Mouse (Mus musculus) CH12.LX (cell line): ENCODE measurements around the gene Gm13694. TPM values are rescaled to one million over a fixed set of nuclear protein-coding genes. Genes with fewer than 3 reads are reported as not detected.
A peak's percentile ranks its signal among the peaks of the same experiment; 100 is the strongest.
"Not testable (repeated sequence)": the region's sequence is repeated elsewhere in the genome, so short reads cannot be mapped to it uniquely, and the experiment has no call there.

Experiments
- DNase-seq: peaks from one replicate; pipeline ENCODE4 v3.0.0-alpha.2; 2013; ENCODE audit errors: extremely low read depth
- H3K27ac ChIP-seq: 2 replicates; pipeline ENCODE4 v1.5.1; 2012; ENCODE audit warnings: low read depth, mild to moderate bottlenecking, control low read depth, moderate library complexity; ENCODE audit not compliant: insufficient read depth
- H3K27me3 ChIP-seq: replicated peaks from 2 replicates; pipeline ENCODE3; 2012; ENCODE audit warnings: inconsistent platforms
- H3K36me3 ChIP-seq, 2 experiments: replicated peaks in 1 of 2; 2 replicates each; pipeline versions ENCODE3 to v1.6.1; 2012; ENCODE audit warnings: inconsistent platforms in 1 of 2, low read length in 1 of 2, mild to moderate bottlenecking in 1 of 2, mixed read lengths in 1 of 2, moderate library complexity in 1 of 2; ENCODE audit not compliant: control insufficient read depth in 1 of 2, insufficient read depth in 1 of 2
- H3K4me1 ChIP-seq, 2 experiments: 2 replicates each; pipeline ENCODE4 v1.6.1; 2012; ENCODE audit warnings: inconsistent platforms in 1 of 2, moderate library complexity in 1 of 2; ENCODE audit not compliant: insufficient read depth in 2 of 2, control insufficient read depth in 1 of 2
- H3K4me2 ChIP-seq: 2 replicates; pipeline ENCODE4 v1.6.1; 2012; ENCODE audit warnings: low read depth, mild to moderate bottlenecking, control low read depth; ENCODE audit not compliant: poor library complexity, insufficient read depth, severe bottlenecking
- H3K4me3 ChIP-seq, 3 experiments: fragments of 150-350 bp in 1 of 3; sonication (generic) in 1 of 3; replicated peaks in 1 of 3; 2 replicates each; pipeline versions ENCODE3 to v1.5.1; 2011 to 2012; ENCODE audit warnings: low read depth in 2 of 3, low read length in 2 of 3, mild to moderate bottlenecking in 2 of 3, moderate library complexity in 2 of 3, control low read depth in 1 of 3, improper control_type of control experiment in 1 of 3, inconsistent platforms in 1 of 3, mixed read lengths in 1 of 3; ENCODE audit not compliant: poor library complexity in 1 of 3
- H3K79me2 ChIP-seq: replicated peaks from 2 replicates; pipeline ENCODE4 v1.6.1; 2012; ENCODE audit warnings: mild to moderate bottlenecking, moderate library complexity; ENCODE audit not compliant: control insufficient read depth, poor library complexity, insufficient read depth, severe bottlenecking; ENCODE audit errors: extremely low read depth
- H3K9ac ChIP-seq: 2 replicates; pipeline ENCODE4 v1.6.1; 2012; ENCODE audit warnings: low read depth, mild to moderate bottlenecking, control low read depth, moderate library complexity; ENCODE audit not compliant: insufficient read depth
- H3K9me3 ChIP-seq: replicated peaks from 2 replicates; pipeline ENCODE3; 2012; ENCODE audit warnings: low read length, inconsistent platforms, mixed read lengths
- CHD1 ChIP-seq: IDR thresholded peaks from 2 replicates; pipeline ENCODE4 v1.6.1; 2012; ENCODE audit warnings: low read depth, low read length, improper control_type of control experiment, inconsistent platforms
- CTCF ChIP-seq, 2 experiments: IDR thresholded peaks in 1 of 2; conservative IDR thresholded peaks in 1 of 2; 2 replicates each; pipeline ENCODE4 v1.5.1; 2011 to 2012; ENCODE audit warnings: low read depth in 2 of 2, low read length in 2 of 2, improper control_type of control experiment in 1 of 2, inconsistent platforms in 1 of 2, mild to moderate bottlenecking in 1 of 2, moderate library complexity in 1 of 2
- EP300 ChIP-seq: IDR thresholded peaks from 2 replicates; pipeline ENCODE4 v1.6.1; 2011; ENCODE audit warnings: low read length, improper control_type of control experiment
- ETS1 ChIP-seq: conservative IDR thresholded peaks from 2 replicates; pipeline ENCODE4 v1.6.1; 2012; ENCODE audit warnings: low read depth, mild to moderate bottlenecking, inconsistent platforms, low read length, improper control_type of control experiment, moderate library complexity
- IRF4 ChIP-seq: IDR thresholded peaks from 2 replicates; pipeline ENCODE4 v1.6.1; 2014; ENCODE audit warnings: low read depth, mild to moderate bottlenecking, inconsistent platforms, low read length, improper control_type of control experiment
- JUND ChIP-seq: conservative IDR thresholded peaks from 2 replicates; pipeline ENCODE4 v1.6.1; 2011; ENCODE audit warnings: low read depth, low read length, improper control_type of control experiment
- KAT2A ChIP-seq: IDR thresholded peaks from 2 replicates; pipeline ENCODE4 v1.6.1; 2012; ENCODE audit warnings: low read length, improper control_type of control experiment, inconsistent platforms; ENCODE audit not compliant: insufficient replicate concordance
- MAX ChIP-seq: IDR thresholded peaks from 2 replicates; pipeline ENCODE4 v1.6.1; 2011; ENCODE audit warnings: low read length, improper control_type of control experiment
- MAZ ChIP-seq: IDR thresholded peaks from 2 replicates; pipeline ENCODE4 v1.6.1; 2012; ENCODE audit warnings: low read depth, mild to moderate bottlenecking, inconsistent platforms, low read length, improper control_type of control experiment, moderate library complexity
- MXI1 ChIP-seq: IDR thresholded peaks from 2 replicates; pipeline ENCODE4 v1.6.1; 2011; ENCODE audit warnings: mild to moderate bottlenecking, low read depth, low read length, improper control_type of control experiment
- PAX5 ChIP-seq: IDR thresholded peaks from 2 replicates; pipeline ENCODE4 v1.6.1; 2012; ENCODE audit warnings: low read length, inconsistent platforms, mixed read lengths
- RAD21 ChIP-seq: IDR thresholded peaks from 2 replicates; pipeline ENCODE4 v1.6.1; 2011; ENCODE audit warnings: low read depth, mild to moderate bottlenecking, low read length, improper control_type of control experiment, moderate library complexity
- RCOR1 ChIP-seq: conservative IDR thresholded peaks from 2 replicates; pipeline ENCODE4 v1.6.1; 2012; ENCODE audit warnings: low read depth, mild to moderate bottlenecking, inconsistent platforms, low read length, improper control_type of control experiment
- SMC3 ChIP-seq: IDR thresholded peaks from 2 replicates; pipeline ENCODE4 v1.6.1; 2011; ENCODE audit warnings: low read depth, low read length, improper control_type of control experiment
- USF1 ChIP-seq: IDR thresholded peaks from 2 replicates; pipeline ENCODE4 v1.6.1; 2014; ENCODE audit warnings: low read depth, mild to moderate bottlenecking, inconsistent platforms, low read length, improper control_type of control experiment
- USF2 ChIP-seq: conservative IDR thresholded peaks from 2 replicates; pipeline ENCODE4 v1.6.1; 2011; ENCODE audit warnings: low read depth, low read length, improper control_type of control experiment
- ZNF384 ChIP-seq: IDR thresholded peaks from 2 replicates; pipeline ENCODE4 v1.6.1; 2012; ENCODE audit warnings: low read depth, low read length, improper control_type of control experiment, inconsistent platforms
- dilution Hi-C: fragments of 300-500 bp; cut with MboI; formaldehyde crosslinking; loops from 2 replicates; pipeline ENCODE4 v1.14.3; 2020; ENCODE audit warnings: low sequenced_read_pairs; ENCODE audit not compliant: extremely low pct_unique_long_range_greater_than_20kb, extremely low pct_ligation_motif_present
- in situ Hi-C: fragments of 300-500 bp; cut with MboI; formaldehyde crosslinking; loops from 3 replicates; pipeline ENCODE4 v1.14.3; 2019; ENCODE audit warnings: low sequenced_read_pairs, low pct_ligation_motif_present, low pct_unique_long_range_greater_than_20kb, mixed read lengths
- polyA plus RNA-seq: library from polyadenylated mRNA; unstranded; fragments of >175 nt; gene quantifications from 2 replicates; pipeline ENCODE4 v1.2.1, GENCODE M21; 2012; ENCODE audit warnings: low read depth; ENCODE audit not compliant: insufficient read length
- total RNA-seq, 2 experiments: library from RNA; depleted of rRNA; stranded (reverse); fragments of 300-350 nt in 1 of 2; fragments of >200 nt in 1 of 2; gene quantifications; 2 replicates each; pipeline ENCODE4 v1.2.3; 2012 to 2014

The Gm13694 gene
- total and polyA plus RNA-seq, 3 experiments = 0.04 to 0.44 TPM; not detected in 1

DNA sequence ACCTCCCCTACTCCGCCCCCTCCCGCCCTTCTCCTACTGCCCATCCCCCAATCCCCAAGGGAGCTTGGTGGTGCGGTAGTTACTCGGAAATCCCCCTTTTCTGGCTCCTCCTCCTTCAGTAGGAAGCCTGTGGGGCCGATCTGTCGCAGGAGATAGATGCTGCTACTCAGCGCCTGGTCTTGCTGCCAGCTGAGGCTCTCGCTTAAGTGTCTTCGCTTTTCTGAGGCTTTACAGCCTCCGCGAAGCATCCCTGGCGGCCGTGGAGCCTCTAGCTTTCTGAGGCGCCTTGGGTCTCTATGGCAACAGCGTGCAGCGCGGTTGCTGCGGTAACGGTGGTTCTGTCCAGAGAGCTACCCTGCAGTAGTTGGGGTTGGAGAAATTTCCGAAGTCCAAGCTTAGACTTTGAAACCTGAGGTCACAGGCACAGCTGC is 37.8 kb upstream of the Gm13694 start, which contains the start of gene Zswim2 (continued):
- peak; percentile 81; the same call in 1 of the 2 replicates for TF ChIP-seq MAZ
- no peak for TF ChIP-seq USF2
- TF ChIP-seq KAT2A = 0 out of 2 replicates have a peak, but pooled peaks have one; percentile 51
- peak; percentile 39; the same call in 1 of the 2 replicates for TF ChIP-seq EP300

DNA sequence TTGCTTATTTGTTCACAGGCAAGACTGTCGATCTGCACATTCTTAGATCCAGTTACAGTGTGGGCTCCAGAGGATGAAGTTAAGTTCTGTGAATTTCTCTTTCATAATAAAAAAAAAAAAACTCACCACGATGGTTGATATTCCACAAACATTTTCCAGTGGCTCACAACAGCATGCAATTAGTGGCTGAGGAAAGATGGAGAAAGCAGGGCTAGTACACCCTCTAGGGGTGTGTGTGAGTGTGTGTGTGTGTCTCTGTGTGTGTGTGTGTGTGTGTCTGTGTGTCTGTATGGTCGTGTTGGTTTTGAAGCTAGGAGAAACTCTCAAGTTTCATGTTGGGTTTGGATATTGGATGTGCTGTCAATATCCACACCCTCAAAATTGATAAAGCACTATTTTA is 37.4 kb upstream of the Gm13694 start:
- Histone ChIP-seq H3K4me1 (peaks cover 2 to 20% of the 10 kb centered on the region in 2 experiments; a peak in 3 of 4 replicates), H3K27me3 (no peaks in the 10 kb centered on the region), H3K9me3 (no peaks in the 10 kb centered on the region), H3K4me3 (peak overlapping the region; percentile 15 to 56 (median 23)), H3K79me2 (no peaks in the 10 kb centered on the region), H3K36me3 (no peaks in the 10 kb centered on the region), H3K9ac (0 out of 2 replicates have a peak overlapping the region, but pooled peaks have one; percentile 3), H3K27ac (no peak overlapping the region), H3K4me2 (peak overlapping the region; percentile 77)
- DNase-seq = no peak
- in situ Hi-C loops = loop anchor here (25.0 kb wide), 1 partner anchor 129 kb away; the partner anchor contains the start of gene Fam171b
- dilution Hi-C loops = no loop called here
- TF ChIP-seq RCOR1 (no peak), IRF4 (no peak), ETS1 (no peak), MAX (no peak), USF1 (no peak), JUND (no peak), SMC3 (peak; percentile 26), KAT2A (no peak), CHD1 (no peak; the same call in 1 of the 2 replicates), PAX5 (no peak), CTCF (conservative IDR thresholded peaks at IDR 0.05 in 1 of 2, IDR thresholded peaks at IDR 0.05 in 1 of 2; ENCODE audit: low read depth in 2 of 2, low read length in 2 of 2) (peak in 1 of 2 experiments; percentile 47; a peak in 2 of 4 replicates), ZNF384 (peak; percentile 57; the same call in 1 of the 2 replicates), RAD21 (peak; percentile 31)

- no peak overlapping the region for H3K9ac ChIP-seq
- H3K27ac ChIP-seq = no peak overlapping the region
- H3K9me3 ChIP-seq = no peaks in the 10 kb centered on the region
- no peaks in the 10 kb centered on the region for H3K36me3 ChIP-seq
- no peaks in the 10 kb centered on the region for H3K79me2 ChIP-seq
- TF ChIP-seq ZNF384 (no peak), MXI1 (no peak)
- no peaks in the 10 kb centered on the region for H3K27me3 ChIP-seq
- dilution Hi-C loops = no loop called here
- in situ Hi-C loops = loop anchor here (25.0 kb wide), 1 partner anchor 129 kb away; the partner anchor contains the start of gene Fam171b
- peaks cover 2 to 20% of the 10 kb centered on the region in 2 experiments; a peak in 3 of 4 replicates for H3K4me1 ChIP-seq
- H3K4me2 ChIP-seq = no peak overlapping the region; the same call in 1 of the 2 replicates
- no peak overlapping the region for H3K4me3 ChIP-seq
- no peak for DNase-seq
Measured at GRCm38 (mm10) chr2:83941792-83942191, 36.9 kb upstream of the Gm13694 start.

DNA sequence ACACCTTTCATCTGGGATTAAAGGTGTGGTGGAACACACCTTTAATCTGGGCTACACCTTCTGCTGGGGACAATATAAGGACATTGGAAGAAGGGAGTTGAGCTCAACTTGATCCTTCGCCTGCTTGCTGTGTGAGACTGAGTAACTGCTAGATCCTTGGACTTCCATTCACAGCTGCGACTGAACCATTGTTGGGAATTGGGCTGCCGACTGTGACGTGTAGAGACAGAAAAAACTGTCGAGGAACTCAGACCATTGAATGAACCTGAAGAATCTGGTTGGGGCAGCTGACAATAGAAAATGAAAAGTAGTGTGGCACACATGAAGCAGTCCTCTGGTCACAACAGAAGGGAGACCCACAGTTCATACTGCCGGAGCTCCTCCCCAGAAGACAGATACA is 23.3 kb upstream of the Gm13694 start, which contains the start of gene Gm13698:
Gene Gm13698 (plus strand): TSS at position 301 of the 400 bp plus-strand sequence.
- H3K4me3 ChIP-seq, dilution Hi-C loops, DNase-seq, H3K4me2 ChIP-seq, H3K9ac ChIP-seq, H3K27ac ChIP-seq, H3K27me3 ChIP-seq, H3K36me3 ChIP-seq, H3K4me1 ChIP-seq, H3K9me3 ChIP-seq, H3K79me2 ChIP-seq, in situ Hi-C loops: not testable (repeated sequence)

DNA sequence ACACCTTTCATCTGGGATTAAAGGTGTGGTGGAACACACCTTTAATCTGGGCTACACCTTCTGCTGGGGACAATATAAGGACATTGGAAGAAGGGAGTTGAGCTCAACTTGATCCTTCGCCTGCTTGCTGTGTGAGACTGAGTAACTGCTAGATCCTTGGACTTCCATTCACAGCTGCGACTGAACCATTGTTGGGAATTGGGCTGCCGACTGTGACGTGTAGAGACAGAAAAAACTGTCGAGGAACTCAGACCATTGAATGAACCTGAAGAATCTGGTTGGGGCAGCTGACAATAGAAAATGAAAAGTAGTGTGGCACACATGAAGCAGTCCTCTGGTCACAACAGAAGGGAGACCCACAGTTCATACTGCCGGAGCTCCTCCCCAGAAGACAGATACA is 17.5 kb upstream of the Gm13694 start, which contains the start of gene Gm13693:
Gene Gm13693 (plus strand): TSS at position 301 of the 400 bp plus-strand sequence.
- H3K27me3 ChIP-seq, H3K4me3 ChIP-seq, in situ Hi-C loops, H3K4me1 ChIP-seq, DNase-seq, H3K9ac ChIP-seq, dilution Hi-C loops, H3K27ac ChIP-seq, H3K9me3 ChIP-seq, H3K36me3 ChIP-seq, H3K79me2 ChIP-seq, H3K4me2 ChIP-seq: not testable (repeated sequence)
